In genomic region chr12:117159669-117160210, GRCm38 (mm10) we compare ENCODE assay signal across 11 mouse cellular contexts.
A peak's percentile ranks its signal among the peaks of the same experiment; 100 is the strongest.
DNase-seq lines count a peak whose midpoint lies in the region; ATAC-seq lines count a peak whose summit lies in the region.
"Had no signal": no experiment of that assay in that cellular context is flagged by ENCODE, and none has a peak within 500 bp of the region (broad histone marks: within the 10 kb centered on the region; RNA-seq: fewer than 3 reads in every experiment).

No protein-coding gene starts in this region.

- H3K27me3 ChIP-seq in lung, embryonic 15.5 days: peaks cover 82% of the 10 kb centered on the region
- H3K27me3 ChIP-seq in forebrain, embryonic 11.5 days (ENCODE audit: control insufficient read depth, insufficient read depth, low read length): peaks cover 31% of the 10 kb centered on the region
- peaks cover 88% of the 10 kb centered on the region for H3K27me3 ChIP-seq in limb, embryonic 10.5 days (ENCODE audit: low read depth, poor library complexity, severe bottlenecking)
- H3K27me3 ChIP-seq in stomach, embryonic 15.5 days (replicated peaks): peaks cover 68% of the 10 kb centered on the region

- DNase-seq in lung, postnatal 25 days (ENCODE audit: low spot score): no peak
- DNase-seq in forebrain, embryonic 11.5 days (ENCODE audit: low spot score): peak; percentile 70
- peak; percentile 58 for DNase-seq in limb, embryonic 10.5 days (ENCODE audit: low spot score)
- DNase-seq in urinary bladder, adult 2 months (ENCODE audit: low spot score): no peak
- DNase-seq: kidney, postnatal 14 days; right cerebral cortex, postnatal 14 days had no signal

- peaks cover 23% of the 10 kb centered on the region for H3K4me1 ChIP-seq in lung, embryonic 15.5 days
- peaks cover 37% of the 10 kb centered on the region for H3K4me1 ChIP-seq in forebrain, embryonic 11.5 days (replicated peaks; ENCODE audit: control insufficient read depth, insufficient read depth, low read length)
- peaks cover 44% of the 10 kb centered on the region for H3K4me1 ChIP-seq in limb, embryonic 10.5 days
- peaks cover 15% of the 10 kb centered on the region for H3K4me1 ChIP-seq in stomach, embryonic 15.5 days

- 12% methylated on average over 15 of the region's 15 CpGs for WGBS in lung, embryonic 15.5 days
- 7% methylated on average over 15 of the region's 15 CpGs for WGBS in forebrain, embryonic 11.5 days
- 4% methylated on average over 15 of the region's 15 CpGs for WGBS in limb, embryonic 10.5 days
- 8% methylated on average over 15 of the region's 15 CpGs for WGBS in stomach, embryonic 15.5 days

- H3K4me3 ChIP-seq in lung, embryonic 15.5 days: peak overlapping the region; percentile 18
- H3K4me3 ChIP-seq in forebrain, embryonic 11.5 days (ENCODE audit: low read depth, low read length): peak overlapping the region; percentile 11
- H3K4me3 ChIP-seq in limb, embryonic 10.5 days: peak overlapping the region; percentile 45
- H3K4me3 ChIP-seq in stomach, embryonic 15.5 days (replicated peaks): peak overlapping the region; percentile 19; the same call in 1 of the 2 replicates

- no peak overlapping the region for H3K27ac ChIP-seq in lung, embryonic 15.5 days
- H3K27ac ChIP-seq in forebrain, embryonic 11.5 days (ENCODE audit: low read depth, low read length): peak overlapping the region; percentile 88
- peak overlapping the region; percentile 48 for H3K27ac ChIP-seq in limb, embryonic 10.5 days
- no peak overlapping the region for H3K27ac ChIP-seq in stomach, embryonic 15.5 days
- H3K27ac ChIP-seq: macrophage had no signal

- peak overlapping the region; percentile 50 for H3K4me2 ChIP-seq in lung, embryonic 15.5 days
- peak overlapping the region; percentile 52 for H3K4me2 ChIP-seq in forebrain, embryonic 11.5 days (ENCODE audit: low read depth, low read length, severe bottlenecking)
- H3K4me2 ChIP-seq in stomach, embryonic 15.5 days: peak overlapping the region; percentile 47

- no peak for ATAC-seq in lung, embryonic 15.5 days (ENCODE audit: borderline replicate concordance, extremely low read depth, low FRiP score, low TSS enrichment)
- 0 out of 2 replicates have a peak, but pooled peaks have one; percentile 4 for ATAC-seq in forebrain, embryonic 11.5 days (replicated peaks; ENCODE audit: low FRiP score)
- ATAC-seq in stomach, embryonic 15.5 days (ENCODE audit: insufficient read depth, low FRiP score, low read depth): no peak
- no peak for ATAC-seq in granulocyte monocyte progenitor cell, adult 5-6 weeks (replicated peaks; ENCODE audit: poor library complexity, severe bottlenecking)
- ATAC-seq: activated CD4-positive, CD25-positive, alpha-beta regulatory T cell, adult 4 months had no signal

- H3K9ac ChIP-seq in lung, embryonic 15.5 days: no peak overlapping the region
- peak overlapping the region; percentile 52 for H3K9ac ChIP-seq in forebrain, embryonic 11.5 days (ENCODE audit: low read length)
- H3K9ac ChIP-seq in stomach, embryonic 15.5 days: 0 out of 2 replicates have a peak overlapping the region, but pooled peaks have one; percentile 9

- no peaks in the 10 kb centered on the region for H3K36me3 ChIP-seq in lung, embryonic 15.5 days
- H3K36me3 ChIP-seq in forebrain, embryonic 11.5 days (ENCODE audit: control insufficient read depth, insufficient read depth, low read length): peaks cover 4% of the 10 kb centered on the region; the same call in 1 of the 2 replicates
- H3K36me3 ChIP-seq in limb, embryonic 10.5 days: no peaks in the 10 kb centered on the region
- no peaks in the 10 kb centered on the region for H3K36me3 ChIP-seq in stomach, embryonic 15.5 days

- no peaks in the 10 kb centered on the region for H3K9me3 ChIP-seq in lung, embryonic 15.5 days
- no peaks in the 10 kb centered on the region for H3K9me3 ChIP-seq in forebrain, embryonic 11.5 days (ENCODE audit: control insufficient read depth, low read length)
- H3K9me3 ChIP-seq in limb, embryonic 10.5 days (replicated peaks): no peaks in the 10 kb centered on the region
- no peaks in the 10 kb centered on the region for H3K9me3 ChIP-seq in stomach, embryonic 15.5 days

Comparison
In these comparisons a context has a peak if more than half of its experiments do, and no peak if none do; other contexts are left out.
1. H3K27ac ChIP-seq: peak in forebrain, embryonic 11.5 days (single experiment) and limb, embryonic 10.5 days (single experiment); none in lung, embryonic 15.5 days (single experiment) and stomach, embryonic 15.5 days (single experiment).
2. DNase-seq: peak in forebrain, embryonic 11.5 days (single experiment) and limb, embryonic 10.5 days (single experiment); none in lung, postnatal 25 days (single experiment) and urinary bladder, adult 2 months (single experiment).
3. Peak in every context shown above with its lines, with median percentiles within 50 percentile points of each other: H3K4me2 ChIP-seq and H3K4me3 ChIP-seq.